Mouse (Mus musculus) left cerebral cortex, postnatal 36 days (tissue): ENCODE measurements at regions not wholly inside any gene's neighbourhood (a gene's known extent, or its start where the extent isn't known, plus 50 kb on each side); places are given as distances from the start of the nearest gene placed in this dataset.

ENCODE experiments used
- DNase-seq, 2 experiments: peaks; one replicate each; pipeline ENCODE4 v3.0.0; 2021 to 2022; ENCODE audit warnings: low spot score in 2 of 2, mixed read lengths in 1 of 2
- intact Hi-C: fragments of 180-260 bp; cut with DNase I; formaldehyde crosslinking; loops from one replicate; pipeline ENCODE4 v1.15.1; 2025

- intact Hi-C loops: no loop called here
- DNase-seq: no peak
Measured at GRCm38 (mm10) chr8:126157452-126158185, 140.7 kb upstream of the Slc35f3 start.

GRCm38 (mm10) chr8:126159485-126159884 is 138.9 kb upstream of the Slc35f3 start:
- intact Hi-C loops: no loop called here
- DNase-seq: no peak

GRCm38 (mm10) chr8:126160356-126160975 is 137.9 kb upstream of the Slc35f3 start:
- DNase-seq: no peak
- intact Hi-C loops: no loop called here

GRCm38 (mm10) chr8:126162748-126163371 is 135.5 kb upstream of the Slc35f3 start:
- intact Hi-C loops: no loop called here
- DNase-seq: peak; percentile 78 to 79

- intact Hi-C loops: no loop called here
- DNase-seq: no peak
Measured at GRCm38 (mm10) chr8:126163954-126164353, 134.4 kb upstream of the Slc35f3 start.

- intact Hi-C loops: no loop called here
- DNase-seq: no peak
Measured at GRCm38 (mm10) chr8:126165486-126166095, 132.8 kb upstream of the Slc35f3 start.

GRCm38 (mm10) chr8:126166394-126166793 is 132.0 kb upstream of the Slc35f3 start:
- intact Hi-C loops: no loop called here
- DNase-seq: no peak

GRCm38 (mm10) chr8:126174451-126174850 is 123.9 kb upstream of the Slc35f3 start:
- intact Hi-C loops: no loop called here
- DNase-seq: no peak

GRCm38 (mm10) chr8:126176305-126176704 is 122.1 kb upstream of the Slc35f3 start:
- DNase-seq: no peak
- intact Hi-C loops: no loop called here

- no peak for DNase-seq
- intact Hi-C loops: no loop called here
Measured at GRCm38 (mm10) chr8:126177855-126178254, 120.5 kb upstream of the Slc35f3 start.

GRCm38 (mm10) chr8:126188741-126189285 is 109.5 kb upstream of the Slc35f3 start:
- intact Hi-C loops: no loop called here

GRCm38 (mm10) chr8:126195616-126196015 is 102.7 kb upstream of the Slc35f3 start:
- intact Hi-C loops: no loop called here
- DNase-seq: no peak

More at GRCm38 (mm10) chr8:126188741-126189285, 109.5 kb upstream of the Slc35f3 start:
- DNase-seq: no peak

GRCm38 (mm10) chr8:126210561-126210960 is 87.8 kb upstream of the Slc35f3 start:
- DNase-seq: no peak
- intact Hi-C loops: loop anchor here (5.0 to 10.0 kb wide), 2 partner anchors 113 to 256 kb away; no protein-coding TSS in a partner anchor

GRCm38 (mm10) chr8:126212802-126213201 is 85.6 kb upstream of the Slc35f3 start:
- intact Hi-C loops: loop anchor here (5.0 to 10.0 kb wide), 2 partner anchors 116 to 258 kb away; no protein-coding TSS in a partner anchor
- peak; percentile 37 to 39 for DNase-seq

- intact Hi-C loops: loop anchor here (5.0 to 10.0 kb wide), 2 partner anchors 117 to 260 kb away; no protein-coding TSS in a partner anchor
- no peak for DNase-seq
Measured at GRCm38 (mm10) chr8:126214571-126214970, 83.8 kb upstream of the Slc35f3 start.

GRCm38 (mm10) chr8:126216391-126216790 is 82.0 kb upstream of the Slc35f3 start:
- DNase-seq: no peak
- intact Hi-C loops: loop anchor here (10.0 kb wide), 1 partner anchor 262 kb away; no protein-coding TSS in a partner anchor

- intact Hi-C loops: no loop called here
- DNase-seq: no peak
Measured at GRCm38 (mm10) chr8:126221631-126222030, 76.7 kb upstream of the Slc35f3 start.

- intact Hi-C loops: no loop called here
- DNase-seq: no peak
Measured at GRCm38 (mm10) chr8:126231801-126232200, 66.6 kb upstream of the Slc35f3 start.

GRCm38 (mm10) chr8:126232521-126232920 is 65.8 kb upstream of the Slc35f3 start:
- intact Hi-C loops: no loop called here

GRCm38 (mm10) chr8:126239684-126240083 is 58.7 kb upstream of the Slc35f3 start:
- intact Hi-C loops: no loop called here
- no peak for DNase-seq

More at GRCm38 (mm10) chr8:126232521-126232920, 65.8 kb upstream of the Slc35f3 start:
- no peak for DNase-seq
